Mouse (Mus musculus): ENCODE data around the gene Dnajb1. TPM values are rescaled to one million over a fixed set of nuclear protein-coding genes. Genes with fewer than 3 reads are reported as not detected.
"Not testable (repeated sequence)": the region's sequence is repeated elsewhere in the genome, so short reads cannot be mapped to it uniquely, and the experiment has no call there.

Dnajb1 gene
- total RNA-seq, 1 experiment from 2014 or later = 42.1 TPM

DNA sequence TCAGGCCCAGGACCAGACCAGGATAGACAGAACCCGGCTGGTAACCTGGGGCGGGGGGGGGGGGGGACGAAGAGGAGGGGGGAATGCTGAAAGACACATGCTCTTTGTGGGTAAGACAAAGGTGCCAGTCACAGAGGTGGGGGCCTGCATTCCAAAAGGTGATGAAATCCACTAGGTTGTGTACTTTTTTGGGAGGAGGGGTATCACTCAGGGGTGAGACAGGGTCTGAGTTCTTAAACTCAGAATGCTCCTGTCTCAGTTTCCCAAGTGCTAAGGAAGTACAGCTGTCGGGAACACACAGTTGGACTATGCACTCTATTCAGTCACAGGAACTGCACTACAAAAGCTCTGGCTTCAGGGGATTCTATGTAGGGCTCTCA is 31.5 kb upstream of the Dnajb1 start:
- ATAC-seq (ENCODE audit: extremely low read depth, insufficient number of reproducible peaks, low FRiP score, poor library complexity, severe bottlenecking) = no peak

DNA sequence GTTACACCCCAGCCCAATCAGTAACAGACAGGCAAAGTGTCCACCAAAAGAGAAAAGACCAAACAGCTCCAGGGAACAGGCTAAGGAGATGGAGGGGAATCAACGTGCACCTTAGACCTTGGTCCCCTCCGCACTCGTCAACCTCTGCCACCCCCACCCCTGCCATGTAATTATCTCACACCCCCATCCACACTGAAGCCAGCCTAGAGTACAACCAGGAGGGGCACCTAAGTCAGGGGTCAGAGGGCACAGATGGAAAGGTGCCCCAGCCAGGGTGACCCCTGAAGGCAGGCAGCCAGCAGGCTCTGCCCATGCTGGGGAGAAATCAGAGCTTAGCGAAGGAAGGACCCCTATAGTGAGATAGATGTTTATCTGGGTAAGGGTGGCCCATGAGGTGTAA is 31.1 kb upstream of the Dnajb1 start:
- ATAC-seq (ENCODE audit: extremely low read depth, insufficient number of reproducible peaks, low FRiP score, poor library complexity, severe bottlenecking) = no peak

DNA sequence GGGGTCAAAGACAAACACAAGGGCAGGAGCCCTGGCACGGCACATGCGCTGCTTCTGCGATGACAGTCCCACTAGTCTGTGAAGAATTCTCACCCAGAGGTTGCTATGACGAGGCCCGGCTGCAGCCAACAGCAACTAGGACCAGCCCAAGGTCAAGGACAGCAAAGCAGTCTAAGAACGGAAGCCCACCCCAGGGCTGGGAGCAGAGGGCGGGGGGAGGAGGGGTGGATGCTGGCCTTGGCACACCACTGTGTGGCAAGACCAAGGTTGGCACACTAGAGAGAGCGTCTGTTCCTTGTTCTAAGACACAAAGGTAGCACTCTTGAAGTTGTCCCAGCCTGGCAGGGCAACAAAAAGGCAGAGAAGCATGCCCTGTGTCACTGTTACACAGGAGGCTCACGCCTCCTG is 30.6 kb upstream of the Dnajb1 start:
- no peak for ATAC-seq (ENCODE audit: extremely low read depth, insufficient number of reproducible peaks, low FRiP score, poor library complexity, severe bottlenecking)

DNA sequence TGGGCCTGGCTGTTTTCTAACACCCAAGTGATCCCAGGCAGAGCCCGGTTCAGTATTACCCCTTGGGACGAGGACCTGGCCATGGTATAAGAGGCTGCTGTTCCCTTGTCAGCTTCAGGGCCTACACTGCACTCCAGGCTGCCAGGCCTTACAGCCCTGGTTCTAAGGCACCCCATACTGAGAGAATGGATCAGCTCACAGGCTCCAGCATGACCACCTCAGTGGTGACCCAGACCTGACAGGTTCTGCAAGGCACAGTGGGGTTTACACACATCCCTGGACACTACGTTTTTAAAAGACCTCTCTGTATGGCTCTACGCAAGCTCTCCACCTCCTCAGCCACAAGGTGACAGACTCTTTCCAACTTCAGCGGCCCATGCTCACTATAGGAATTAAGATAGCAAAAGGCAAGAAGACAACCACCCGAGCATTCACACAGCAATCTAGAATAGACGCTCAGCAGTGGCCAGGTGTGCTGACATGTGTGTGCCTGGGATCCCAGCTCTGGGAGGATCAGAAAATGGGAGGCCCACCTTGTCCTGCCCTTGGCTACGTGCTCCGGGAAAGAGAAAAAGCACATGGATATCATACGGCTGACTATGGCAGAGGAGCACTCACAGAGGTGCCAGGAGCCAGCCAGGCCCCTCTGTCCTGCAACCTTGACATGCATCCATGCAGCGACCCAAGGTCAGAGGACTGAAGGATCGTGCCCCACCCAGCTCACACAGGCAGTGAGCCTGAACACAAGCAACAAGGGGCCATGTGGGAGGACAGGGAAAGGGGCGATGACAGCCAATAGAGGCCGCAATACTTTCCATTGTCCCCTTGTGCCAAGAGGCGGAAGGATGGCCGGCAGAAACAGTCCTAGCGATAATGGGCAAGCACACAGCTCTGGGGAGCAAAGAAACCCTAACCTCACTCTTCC is 29.6 kb upstream of the Dnajb1 start:
- no peak for ATAC-seq (ENCODE audit: extremely low read depth, insufficient number of reproducible peaks, low FRiP score, poor library complexity, severe bottlenecking)

DNA sequence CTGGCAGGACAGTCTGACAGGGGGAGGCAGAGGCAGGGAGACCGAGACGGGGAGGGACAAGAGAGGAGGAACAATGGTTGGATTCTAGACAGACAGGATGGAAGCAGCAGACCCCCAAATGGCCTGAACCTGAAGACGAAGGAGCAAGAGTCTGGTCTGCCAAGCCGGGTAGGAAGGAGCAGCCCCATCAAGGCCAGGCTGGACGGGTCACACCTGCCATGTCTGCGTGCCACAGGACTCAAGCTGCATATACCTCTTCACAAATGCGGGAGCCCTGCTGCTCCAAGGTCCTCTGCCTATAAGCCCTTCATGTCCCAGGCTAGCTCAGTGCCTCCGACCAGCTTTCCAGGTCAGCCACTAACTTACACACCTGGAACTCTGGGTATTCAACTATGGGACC is 28.3 kb upstream of the Dnajb1 start:
- no peak for ATAC-seq (ENCODE audit: extremely low read depth, insufficient number of reproducible peaks, low FRiP score, poor library complexity, severe bottlenecking)

DNA sequence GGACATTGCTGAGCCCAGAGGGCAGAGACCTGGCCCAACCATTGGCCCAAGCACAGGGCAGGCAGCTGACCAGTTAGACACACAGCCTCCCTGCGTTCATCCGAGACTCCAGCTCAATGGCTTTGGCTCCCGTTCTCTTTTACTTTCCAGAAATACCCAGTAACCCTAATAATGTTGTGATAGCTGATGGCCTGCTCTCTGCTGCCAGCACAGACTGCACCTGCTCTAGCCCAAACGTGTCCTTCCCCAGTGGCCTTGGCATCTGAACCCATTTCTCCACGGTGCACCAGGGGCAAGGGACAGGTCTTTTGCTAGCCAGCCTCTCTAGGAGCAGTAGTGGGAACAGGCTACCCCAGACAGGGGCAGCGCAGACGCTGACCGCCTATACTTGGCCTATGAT is 27.2 kb upstream of the Dnajb1 start:
- no peak for ATAC-seq (ENCODE audit: extremely low read depth, insufficient number of reproducible peaks, low FRiP score, poor library complexity, severe bottlenecking)

DNA sequence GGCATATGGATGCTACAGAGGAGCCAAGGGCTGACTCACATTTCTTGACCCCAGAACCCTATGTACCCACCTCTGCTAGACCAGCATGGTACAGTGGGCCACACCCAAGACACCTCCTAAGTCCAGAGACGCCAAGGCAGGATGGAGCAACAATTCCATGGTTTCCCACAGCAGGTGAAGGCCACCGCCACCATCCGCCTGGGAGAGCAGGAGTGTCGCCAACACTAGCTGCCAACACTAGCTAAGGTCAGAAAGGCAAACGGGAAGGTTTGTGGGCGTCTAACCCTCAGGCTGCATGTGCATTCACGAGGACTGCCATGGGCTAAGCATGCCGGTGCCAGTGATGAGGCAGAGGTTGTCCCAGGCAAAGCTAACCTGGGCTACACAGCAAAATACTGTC is 25.8 kb upstream of the Dnajb1 start:
- ATAC-seq (ENCODE audit: extremely low read depth, insufficient number of reproducible peaks, low FRiP score, poor library complexity, severe bottlenecking) = no peak

DNA sequence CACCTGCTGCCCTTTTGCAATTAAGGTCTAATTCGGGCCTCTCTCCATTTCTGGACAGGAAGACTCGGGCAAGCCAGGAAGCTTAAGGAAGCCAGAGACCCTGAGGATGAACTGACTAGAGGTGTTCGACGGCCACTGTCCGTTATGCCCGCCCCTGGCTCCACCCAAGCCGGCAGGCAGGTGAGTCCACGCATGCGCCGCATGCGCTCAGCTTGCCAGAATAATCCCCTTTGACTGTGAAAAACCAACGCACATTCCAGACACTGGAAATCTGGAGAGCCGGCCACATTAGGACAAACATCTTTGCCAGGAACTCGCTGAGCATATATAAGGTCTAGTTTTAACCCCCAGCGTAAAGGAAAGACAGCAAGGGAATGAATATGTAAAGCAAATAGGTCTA is 24.8 kb upstream of the Dnajb1 start:
- ATAC-seq (ENCODE audit: extremely low read depth, insufficient number of reproducible peaks, low FRiP score, poor library complexity, severe bottlenecking) = no peak

DNA sequence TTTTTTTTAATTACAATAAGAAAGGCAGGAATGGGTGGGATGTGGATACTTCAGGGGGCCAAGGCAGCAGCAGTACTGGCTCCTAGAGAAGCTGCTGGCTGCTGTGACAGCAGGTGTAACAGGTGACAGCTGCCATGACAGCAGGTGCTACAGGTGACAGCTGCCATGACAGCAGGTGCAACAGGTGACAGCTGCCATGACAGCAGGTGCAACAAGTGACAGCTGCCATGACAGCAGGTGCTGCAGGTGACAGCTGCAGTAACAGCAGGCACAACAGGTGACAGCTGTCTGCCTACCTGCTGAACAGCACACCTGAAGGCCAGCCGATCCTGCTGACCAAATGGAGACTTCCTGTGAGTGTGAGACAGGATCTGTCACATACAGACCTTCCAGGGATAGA is 23.2 kb upstream of the Dnajb1 start:
- ATAC-seq (ENCODE audit: extremely low read depth, insufficient number of reproducible peaks, low FRiP score, poor library complexity, severe bottlenecking) = no peak

DNA sequence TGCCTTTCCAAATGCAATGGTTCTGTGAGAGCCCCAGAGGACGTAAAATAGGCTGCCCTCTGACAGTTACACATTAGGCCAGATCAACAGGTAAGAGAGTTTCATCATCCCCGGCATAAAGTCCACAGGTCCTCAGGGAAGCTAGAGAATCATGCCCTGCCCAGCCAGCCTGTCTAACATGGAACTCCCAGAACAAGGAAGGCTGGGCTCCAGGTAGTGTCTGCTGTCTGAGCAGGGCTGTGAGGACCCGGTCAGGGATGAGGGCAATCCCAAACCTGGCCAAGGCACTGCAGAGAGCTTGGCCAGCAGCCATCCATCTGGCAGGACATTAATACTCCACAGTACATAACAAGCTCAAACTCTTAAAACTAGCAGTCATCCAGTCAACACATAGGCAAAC is 22.7 kb upstream of the Dnajb1 start:
- no peak for ATAC-seq (ENCODE audit: extremely low read depth, insufficient number of reproducible peaks, low FRiP score, poor library complexity, severe bottlenecking)

DNA sequence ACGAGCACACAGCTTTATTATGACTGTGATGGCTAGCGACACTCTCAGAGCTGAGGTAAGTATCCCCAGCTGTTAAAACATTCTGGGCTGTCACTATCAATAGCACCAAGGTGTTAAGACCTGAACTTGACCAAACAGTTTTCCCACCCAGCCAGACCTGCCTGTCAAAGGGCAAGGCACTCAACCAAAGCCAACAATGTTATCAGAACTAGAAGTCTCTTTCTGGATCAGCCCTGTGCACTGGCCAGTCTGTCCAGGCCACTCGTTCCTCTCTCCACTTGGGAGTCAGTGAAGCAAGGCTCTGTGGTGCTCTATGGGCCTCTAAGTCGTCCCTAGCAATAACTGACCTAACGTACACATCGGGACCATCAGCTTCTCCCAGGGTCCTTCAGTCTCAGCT is 20.3 kb upstream of the Dnajb1 start:
- no peak for ATAC-seq (ENCODE audit: extremely low read depth, insufficient number of reproducible peaks, low FRiP score, poor library complexity, severe bottlenecking)

DNA sequence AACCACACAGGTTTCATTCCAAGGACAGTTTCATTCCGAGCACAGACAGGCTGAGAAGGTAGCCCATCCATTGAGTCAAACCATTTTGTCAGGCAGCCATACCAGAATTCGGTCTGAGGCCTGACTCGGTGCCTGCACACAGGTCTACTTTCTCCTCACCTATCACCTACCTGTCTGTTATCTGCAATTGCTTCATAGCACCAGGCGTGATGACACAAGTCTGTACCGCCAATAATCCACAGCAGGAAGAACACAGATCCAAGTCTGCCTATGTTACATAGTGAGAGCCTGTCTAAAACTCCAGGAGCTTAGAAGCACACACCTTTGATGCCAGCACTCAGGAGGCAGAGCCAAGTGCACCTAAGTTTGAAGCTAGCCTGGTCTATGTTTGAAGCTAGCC is 19.1 kb upstream of the Dnajb1 start:
- no peak for ATAC-seq (ENCODE audit: extremely low read depth, insufficient number of reproducible peaks, low FRiP score, poor library complexity, severe bottlenecking)

DNA sequence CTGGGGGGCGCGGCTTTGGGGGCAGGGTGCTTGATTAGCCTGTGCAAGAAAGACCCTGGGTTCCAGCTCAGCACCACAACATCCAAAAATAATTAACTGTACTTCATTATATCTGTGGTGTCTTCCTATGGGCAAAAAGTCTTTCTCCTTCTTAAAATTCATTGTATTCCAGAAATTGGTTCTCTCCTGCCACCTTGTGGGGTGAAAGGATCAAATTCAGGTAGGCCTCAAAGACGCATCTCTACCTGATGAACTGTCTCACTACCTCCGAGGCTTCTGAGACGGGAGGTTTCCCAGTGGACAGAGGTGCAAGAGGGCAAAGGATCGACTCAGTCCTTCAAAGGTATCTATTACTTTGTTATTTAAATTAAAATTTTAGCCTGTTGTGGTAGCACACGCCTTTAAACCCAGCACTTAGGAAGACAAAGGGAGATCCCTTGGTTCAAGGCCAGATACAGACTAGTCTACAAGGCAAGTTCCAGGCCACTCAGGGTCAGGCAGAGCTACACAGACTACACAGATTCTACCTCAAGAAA is 17.4 kb upstream of the Dnajb1 start:
- no peak for ATAC-seq (ENCODE audit: extremely low read depth, insufficient number of reproducible peaks, low FRiP score, poor library complexity, severe bottlenecking)

DNA sequence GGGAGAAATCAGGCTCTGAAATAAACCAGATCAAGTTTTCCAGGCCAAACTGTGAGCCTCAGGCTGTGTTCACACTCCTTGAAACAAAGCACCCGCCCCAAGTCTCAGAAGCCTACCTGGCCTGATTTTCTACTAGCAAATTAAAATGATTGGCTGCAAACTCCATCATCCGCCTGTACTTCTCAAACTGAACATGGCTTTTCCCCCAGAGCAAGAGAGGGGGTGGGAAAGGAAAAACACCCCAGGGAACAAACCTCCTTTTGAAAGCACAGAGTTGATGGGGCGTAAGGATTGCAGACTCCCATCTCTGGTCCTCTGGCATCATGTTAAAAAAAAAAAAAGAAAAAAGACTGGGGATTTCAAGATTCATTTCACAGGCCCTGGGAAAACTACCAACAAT is 15.3 kb upstream of the Dnajb1 start:
- no peak for ATAC-seq (ENCODE audit: extremely low read depth, insufficient number of reproducible peaks, low FRiP score, poor library complexity, severe bottlenecking)

DNA sequence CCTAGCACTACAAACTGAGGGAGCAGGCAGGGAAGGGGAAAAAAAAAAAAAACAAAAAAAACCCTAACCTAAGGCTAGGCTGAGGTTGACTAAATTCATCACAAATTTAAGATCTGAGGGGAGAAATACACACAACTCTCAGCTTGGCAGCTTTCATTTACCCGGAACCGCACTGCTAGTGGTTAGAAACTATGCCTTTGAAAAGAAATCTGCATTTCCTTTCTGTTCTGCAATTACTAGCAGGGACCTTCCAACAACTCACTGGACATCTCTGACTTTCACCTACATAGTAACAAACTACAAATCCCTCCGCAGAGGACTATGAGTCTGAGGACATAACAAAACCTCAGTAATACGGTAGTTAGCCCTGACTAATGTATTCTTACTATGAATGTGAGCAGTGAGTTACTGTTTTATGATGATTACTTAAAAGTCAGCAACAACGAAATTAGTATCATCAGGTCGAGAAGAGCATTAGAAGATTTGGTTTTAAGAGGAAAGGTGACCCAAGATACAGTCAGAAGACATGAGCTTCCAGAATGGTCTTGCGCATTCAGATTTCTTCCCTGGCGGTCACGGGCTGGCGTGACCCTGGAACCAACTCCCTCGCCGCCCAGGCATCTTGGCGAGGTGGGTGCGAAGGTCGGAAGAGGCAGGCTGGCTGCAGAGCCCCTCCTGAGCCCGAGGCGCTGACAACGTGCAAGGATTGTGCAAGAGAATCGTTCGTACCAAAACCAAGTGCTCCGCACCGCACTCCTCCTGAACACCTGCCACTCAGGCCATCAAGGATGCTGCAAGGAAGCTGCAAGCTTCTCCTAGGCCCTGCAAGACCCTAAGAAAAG is 14.4 kb upstream of the Dnajb1 start:
- no peak for ATAC-seq (ENCODE audit: extremely low read depth, insufficient number of reproducible peaks, low FRiP score, poor library complexity, severe bottlenecking)

DNA sequence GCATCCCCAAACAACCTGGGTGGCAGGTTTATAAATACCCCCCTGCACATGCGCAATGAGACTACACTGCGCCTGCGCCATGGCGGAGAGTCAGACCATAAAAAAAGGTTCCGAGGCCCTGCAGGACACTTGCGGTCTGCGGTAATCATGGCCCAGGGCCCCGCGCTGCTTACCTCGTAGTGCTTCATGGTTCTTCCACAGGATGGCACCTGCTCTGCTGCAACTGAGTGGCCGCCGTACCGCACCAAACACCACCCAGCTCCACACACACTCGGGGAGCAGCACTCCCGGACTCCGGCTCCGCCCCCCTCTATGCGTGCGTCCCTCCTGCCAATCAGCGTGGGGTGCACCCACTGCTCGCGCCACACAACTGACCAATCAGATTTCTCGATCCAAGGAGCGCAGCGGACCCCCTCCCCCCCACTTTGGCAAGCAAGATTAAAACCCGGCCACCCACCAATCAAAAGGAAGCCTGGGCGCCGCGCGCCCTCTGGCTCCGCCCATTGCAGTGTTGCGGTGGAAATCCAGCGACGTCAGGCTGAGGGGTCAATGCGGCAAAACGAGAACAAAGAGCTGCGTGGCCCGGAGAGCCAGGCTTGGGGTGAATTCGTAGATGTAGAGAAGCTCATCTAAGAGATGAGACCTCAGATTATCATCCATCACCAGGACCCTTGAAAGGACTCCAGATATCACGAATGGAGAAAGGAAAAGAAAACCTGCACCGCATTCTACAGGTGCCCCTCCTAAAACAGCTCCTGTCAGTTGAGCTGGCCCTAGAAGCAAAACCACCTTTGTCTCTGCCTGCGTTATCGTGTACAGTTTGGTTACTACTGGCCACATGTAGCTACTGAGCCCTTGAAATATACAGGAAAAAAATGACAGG is 13.6 kb upstream of the Dnajb1 start:
- peak; percentile 89 for ATAC-seq (ENCODE audit: extremely low read depth, insufficient number of reproducible peaks, low FRiP score, poor library complexity, severe bottlenecking)

DNA sequence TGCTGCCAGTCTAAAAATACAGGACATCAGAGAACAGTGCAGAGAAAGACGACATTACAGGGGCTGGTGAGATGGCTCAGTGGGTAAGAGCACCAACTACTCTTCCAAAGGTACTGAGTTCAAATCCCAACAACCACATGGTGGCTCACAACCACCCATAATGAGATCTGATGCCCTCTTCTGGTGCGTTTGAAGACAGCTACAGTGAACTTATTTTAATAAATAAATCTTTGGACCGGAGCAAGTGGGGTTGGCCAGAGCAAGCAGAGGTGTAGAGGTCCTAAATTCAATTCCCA is 13.0 kb upstream of the Dnajb1 start:
- ATAC-seq (ENCODE audit: extremely low read depth, insufficient number of reproducible peaks, low FRiP score, poor library complexity, severe bottlenecking) = not testable (repeated sequence)

DNA sequence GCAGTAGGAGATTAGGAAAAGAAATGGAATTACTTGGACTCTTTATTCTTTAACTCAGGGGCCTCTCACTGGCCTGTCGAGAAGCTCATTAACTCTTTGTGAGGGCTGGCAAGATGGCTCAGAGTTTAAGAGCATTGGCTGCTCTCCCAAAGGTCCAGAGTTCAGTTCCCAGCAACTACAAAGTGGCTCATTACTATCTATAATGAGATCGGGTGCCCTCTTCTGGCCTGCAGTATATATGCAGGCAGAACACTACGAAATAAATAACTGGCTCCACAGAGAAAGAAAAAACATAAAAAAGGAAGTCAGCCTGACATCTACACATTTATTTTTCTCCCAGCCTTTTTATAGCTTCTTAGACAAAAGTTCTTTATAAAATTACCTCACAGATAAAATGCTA is 11.6 kb upstream of the Dnajb1 start:
- peak; percentile 31; the same call in 1 of the 2 replicates for ATAC-seq (ENCODE audit: extremely low read depth, insufficient number of reproducible peaks, low FRiP score, poor library complexity, severe bottlenecking)

DNA sequence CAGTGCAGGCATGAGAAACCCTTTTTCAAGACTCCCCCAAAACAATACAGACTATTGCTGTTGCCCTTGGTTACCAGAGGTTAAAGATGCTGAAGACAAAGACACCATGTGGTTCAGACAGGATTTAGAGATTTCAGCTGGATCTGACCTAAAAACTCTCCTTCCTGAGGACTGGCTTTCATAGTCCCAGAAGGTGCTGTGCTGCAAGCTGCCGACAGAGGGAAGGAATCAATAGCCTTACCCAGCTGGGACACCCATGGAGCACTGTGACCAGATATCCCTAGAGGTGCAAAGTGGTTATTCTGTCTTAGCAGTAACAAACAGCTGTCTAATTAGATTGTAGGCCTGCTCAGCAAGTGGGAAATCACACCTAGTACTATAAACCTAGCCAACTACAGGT is 9.8 kb upstream of the Dnajb1 start:
- ATAC-seq (ENCODE audit: extremely low read depth, insufficient number of reproducible peaks, low FRiP score, poor library complexity, severe bottlenecking) = no peak

Data from neutrophil, adult 5-6 weeks (primary cell).